Mouse (Mus musculus): ENCODE measurements around the gene Trmt13.

GRCm38 (mm10) chr3:116620636-116621370 is 6.4 kb upstream of the Trmt13 start:
- TF ChIP-seq CTCF (IDR thresholded peaks at IDR 0.05; ENCODE audit: low read depth, low read length) (no peak), POLR2A (IDR thresholded peaks at IDR 0.05; ENCODE audit: borderline replicate concordance, low read depth, low read length) (no peak)

All from bone marrow macrophage, adult 2 months (primary cell).